Mouse (Mus musculus) thymus, adult 2 months (tissue): Measurements from ENCODE around the gene Rpl28.

Experiments
- CTCF ChIP-seq: fragments of 200-500 bp; IDR thresholded peaks from 2 replicates; pipeline ENCODE4 v1.5.1; 2012; ENCODE audit warnings: mild to moderate bottlenecking, control low read depth, low read length, moderate library complexity, borderline replicate concordance; ENCODE audit not compliant: control insufficient read depth, poor library complexity, insufficient read depth; ENCODE audit errors: extremely low read depth
- POLR2A ChIP-seq: fragments of 200-500 bp; IDR thresholded peaks from 2 replicates; pipeline ENCODE4 v1.6.1; 2012; ENCODE audit warnings: mild to moderate bottlenecking, low read length, control low read depth, moderate library complexity; ENCODE audit not compliant: control insufficient read depth, poor library complexity, insufficient read depth; ENCODE audit errors: extremely low read depth

GRCm38 (mm10) chr7:4806716-4807115 is 14.0 kb downstream of the Rpl28 start:
- TF ChIP-seq CTCF (no peak), POLR2A (no peak)
